Mouse (Mus musculus): ENCODE measurements at regions not wholly inside any gene's neighbourhood (a gene's known extent, or its start where the extent isn't known, plus 50 kb on each side); places are given as distances from the start of the nearest gene placed in this dataset.

DNA sequence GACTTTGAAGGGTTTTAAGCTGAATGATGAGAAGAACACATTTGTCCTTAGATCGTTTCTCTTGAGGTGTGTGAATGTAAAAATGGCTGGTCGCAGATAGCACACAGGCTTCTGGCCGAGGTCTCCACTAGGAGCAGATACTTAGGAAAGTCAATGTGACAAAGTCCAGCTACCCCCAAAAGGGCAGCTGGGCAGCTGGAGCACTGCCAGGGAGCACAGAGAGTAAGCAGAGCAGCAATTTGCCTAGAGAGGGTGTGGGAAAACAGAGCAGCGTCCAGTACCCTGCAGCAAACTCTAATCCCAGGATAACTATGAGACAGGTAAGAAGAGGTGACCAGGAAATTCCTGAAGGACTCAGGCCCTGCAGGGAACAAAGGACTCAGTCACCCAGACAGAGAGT lies 79.4 kb downstream of the S1pr1 start:
- Histone ChIP-seq H3K9me3 (ENCODE audit: low read length) (no peaks in the 10 kb centered on the region), H3K4me3 (replicated peaks; ENCODE audit: low read length) (no peak overlapping the region), H3K36me3 (ENCODE audit: insufficient read depth, low read length) (no peaks in the 10 kb centered on the region), H3K4me1 (replicated peaks; ENCODE audit: low read depth, low read length) (no peaks in the 10 kb centered on the region), H3K27me3 (ENCODE audit: insufficient read depth, low read length) (peaks cover 2% of the 10 kb centered on the region)
- no peak for TF ChIP-seq POU5F1 (IDR thresholded peaks at IDR 0.05; ENCODE audit: borderline replicate concordance, low read length)
- TF ChIP-seq CTCF (conservative IDR thresholded peaks at IDR 0.05; ENCODE audit: low read length), result no peak
- no peak for TF ChIP-seq NANOG (IDR thresholded peaks at IDR 0.05; ENCODE audit: borderline replicate concordance, low read length)

DNA sequence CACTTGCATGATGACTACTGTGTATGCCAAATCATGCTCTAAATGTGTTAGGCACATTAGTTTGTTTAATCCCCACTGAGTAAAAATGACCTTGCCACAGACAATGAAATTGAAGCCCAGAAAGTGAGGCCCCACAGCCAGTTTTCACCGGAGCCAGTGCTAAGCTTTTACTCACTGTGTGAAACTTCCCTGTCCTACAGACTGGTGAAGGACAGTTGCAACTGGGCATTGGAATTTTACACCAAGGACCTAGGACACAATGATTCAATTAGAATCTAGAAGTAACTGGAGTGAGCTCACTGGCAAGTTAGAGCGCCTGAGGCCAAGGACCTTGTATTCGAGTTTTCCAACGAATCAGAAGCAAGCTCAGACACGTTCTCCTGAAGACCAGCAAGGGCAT lies 79.8 kb downstream of the S1pr1 start:
- H3K27me3 ChIP-seq (ENCODE audit: insufficient read depth, low read length), result peaks cover 2% of the 10 kb centered on the region
- no peaks in the 10 kb centered on the region for H3K36me3 ChIP-seq (ENCODE audit: insufficient read depth, low read length)
- no peak for TF ChIP-seq POU5F1 (IDR thresholded peaks at IDR 0.05; ENCODE audit: borderline replicate concordance, low read length)
- no peak for TF ChIP-seq NANOG (IDR thresholded peaks at IDR 0.05; ENCODE audit: borderline replicate concordance, low read length)
- TF ChIP-seq CTCF (conservative IDR thresholded peaks at IDR 0.05; ENCODE audit: low read length), result no peak
- H3K4me1 ChIP-seq (replicated peaks; ENCODE audit: low read depth, low read length), result no peaks in the 10 kb centered on the region
- no peaks in the 10 kb centered on the region for H3K9me3 ChIP-seq (ENCODE audit: low read length)
- no peak overlapping the region for H3K4me3 ChIP-seq (replicated peaks; ENCODE audit: low read length)

DNA sequence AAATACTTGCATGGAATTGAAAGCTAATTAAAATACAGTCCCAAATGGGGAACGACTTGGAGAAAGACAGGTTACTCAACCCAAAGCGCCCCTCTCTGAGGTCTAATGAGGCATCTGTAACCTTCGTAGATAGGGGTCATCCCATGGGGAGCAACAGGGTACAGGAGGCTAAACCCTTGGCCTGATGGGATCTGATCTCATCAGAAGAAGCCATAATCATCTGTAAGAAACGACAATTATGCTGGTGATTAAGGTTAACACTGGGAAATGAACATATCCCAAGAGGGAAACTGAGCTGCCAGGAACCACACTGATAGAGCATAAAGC lies 82.5 kb downstream of the S1pr1 start:
- Histone ChIP-seq H3K4me1 (replicated peaks; ENCODE audit: low read depth, low read length) (no peaks in the 10 kb centered on the region), H3K9me3 (ENCODE audit: low read length) (no peaks in the 10 kb centered on the region), H3K36me3 (ENCODE audit: insufficient read depth, low read length) (no peaks in the 10 kb centered on the region), H3K27me3 (ENCODE audit: insufficient read depth, low read length) (peaks cover 2% of the 10 kb centered on the region), H3K4me3 (replicated peaks; ENCODE audit: low read length) (no peak overlapping the region)
- TF ChIP-seq POU5F1 (IDR thresholded peaks at IDR 0.05; ENCODE audit: borderline replicate concordance, low read length) (no peak), NANOG (IDR thresholded peaks at IDR 0.05; ENCODE audit: borderline replicate concordance, low read length) (no peak), CTCF (conservative IDR thresholded peaks at IDR 0.05; ENCODE audit: low read length) (no peak)

DNA sequence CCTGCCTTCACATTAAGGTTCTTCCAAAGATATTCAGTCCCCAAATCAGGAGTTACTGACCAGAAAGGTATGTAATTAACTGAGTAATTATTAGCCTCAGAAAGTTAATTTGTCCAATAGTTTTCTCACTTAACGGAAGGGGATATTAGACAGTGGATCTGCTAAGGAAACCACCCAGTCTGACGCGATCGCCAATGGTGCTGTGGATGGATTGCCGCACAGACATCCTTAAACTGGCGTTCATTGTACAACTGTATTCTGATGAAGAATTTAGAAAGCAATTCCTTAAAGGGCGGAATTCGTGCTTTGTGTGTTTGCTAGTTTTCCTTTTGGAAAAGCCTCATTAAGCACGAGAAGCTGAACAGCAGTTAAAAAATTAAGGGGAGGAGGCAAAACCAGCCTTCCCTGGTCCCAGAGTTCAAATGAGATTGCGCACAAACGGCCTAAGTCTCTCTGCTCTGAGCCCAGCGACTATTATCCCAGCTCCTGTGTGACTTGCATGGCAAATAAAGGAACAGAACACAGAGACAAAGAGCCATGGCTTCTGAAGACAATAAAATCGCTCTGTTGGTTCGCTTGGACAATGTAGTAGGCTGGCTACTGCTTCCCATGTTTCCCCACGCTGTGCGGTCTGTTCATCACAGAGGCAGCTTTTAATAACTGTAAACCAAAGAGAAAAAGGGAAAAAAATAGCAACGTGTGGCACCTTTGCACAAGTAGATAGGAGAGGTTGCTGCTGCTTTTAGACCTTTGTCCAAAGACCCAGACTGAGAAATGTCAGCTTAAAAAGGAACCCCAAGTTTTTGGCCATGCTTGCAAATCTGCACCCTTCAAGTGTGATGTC lies 83.1 kb downstream of the S1pr1 start:
- Histone ChIP-seq H3K9me3 (ENCODE audit: low read length) (no peaks in the 10 kb centered on the region), H3K27me3 (ENCODE audit: insufficient read depth, low read length) (no peaks in the 10 kb centered on the region; the same call in none of the 2 replicates), H3K36me3 (ENCODE audit: insufficient read depth, low read length) (no peaks in the 10 kb centered on the region), H3K4me1 (replicated peaks; ENCODE audit: low read depth, low read length) (no peaks in the 10 kb centered on the region), H3K4me3 (replicated peaks; ENCODE audit: low read length) (no peak overlapping the region)
- TF ChIP-seq CTCF (conservative IDR thresholded peaks at IDR 0.05; ENCODE audit: low read length), result no peak

DNA sequence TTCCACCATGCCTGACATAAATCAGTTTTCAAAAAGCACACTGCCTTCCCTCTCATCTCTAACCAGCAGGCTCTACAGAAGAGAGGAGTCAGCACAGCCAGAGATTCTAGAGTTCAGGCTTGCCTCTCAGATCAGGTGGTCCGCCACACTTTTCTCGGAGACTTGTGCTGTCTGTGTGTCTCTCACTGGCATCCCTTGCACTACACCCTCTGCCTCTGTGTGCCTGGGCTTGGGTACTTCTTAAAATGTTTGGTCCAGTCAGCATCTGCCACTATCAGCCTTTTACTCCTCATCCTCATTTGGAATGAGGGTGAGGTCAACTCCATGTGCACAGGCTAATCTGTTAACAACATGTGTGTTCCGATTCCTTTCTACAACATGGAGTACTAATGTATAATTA lies 92.0 kb downstream of the S1pr1 start:
- H3K4me3 ChIP-seq (replicated peaks; ENCODE audit: low read length), result no peak overlapping the region
- no peaks in the 10 kb centered on the region for H3K36me3 ChIP-seq (ENCODE audit: insufficient read depth, low read length)
- no peaks in the 10 kb centered on the region for H3K4me1 ChIP-seq (replicated peaks; ENCODE audit: low read depth, low read length)
- no peaks in the 10 kb centered on the region for H3K27me3 ChIP-seq (ENCODE audit: insufficient read depth, low read length)
- TF ChIP-seq POU5F1 (IDR thresholded peaks at IDR 0.05; ENCODE audit: borderline replicate concordance, low read length) (no peak), NANOG (IDR thresholded peaks at IDR 0.05; ENCODE audit: borderline replicate concordance, low read length) (no peak), CTCF (conservative IDR thresholded peaks at IDR 0.05; ENCODE audit: low read length) (no peak)
- no peaks in the 10 kb centered on the region for H3K9me3 ChIP-seq (ENCODE audit: low read length)

DNA sequence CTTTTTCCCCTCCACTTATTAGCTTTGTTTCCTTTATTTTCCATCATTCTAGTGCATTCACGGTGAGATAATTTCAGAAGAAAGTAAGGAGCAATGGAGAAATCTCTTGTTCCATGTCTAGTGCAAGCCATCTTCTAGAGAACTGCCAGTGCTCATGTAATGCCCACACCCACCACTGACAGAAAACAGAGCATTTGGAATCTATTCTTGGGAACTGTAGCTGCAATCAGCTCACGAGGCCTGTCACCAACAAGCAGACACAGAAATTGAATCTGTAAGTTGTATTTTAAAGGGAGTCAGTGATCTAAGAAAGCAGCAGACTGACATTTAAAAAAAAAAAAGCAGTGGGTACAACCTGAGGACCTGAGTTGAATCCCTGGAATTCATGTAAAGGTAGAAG lies 92.6 kb downstream of the S1pr1 start:
- TF ChIP-seq NANOG (IDR thresholded peaks at IDR 0.05; ENCODE audit: borderline replicate concordance, low read length) (no peak), CTCF (conservative IDR thresholded peaks at IDR 0.05; ENCODE audit: low read length) (no peak), POU5F1 (IDR thresholded peaks at IDR 0.05; ENCODE audit: borderline replicate concordance, low read length) (no peak)
- no peaks in the 10 kb centered on the region for H3K36me3 ChIP-seq (ENCODE audit: insufficient read depth, low read length)
- H3K4me1 ChIP-seq (replicated peaks; ENCODE audit: low read depth, low read length), result no peaks in the 10 kb centered on the region
- H3K27me3 ChIP-seq (ENCODE audit: insufficient read depth, low read length), result no peaks in the 10 kb centered on the region
- no peaks in the 10 kb centered on the region for H3K9me3 ChIP-seq (ENCODE audit: low read length)
- no peak overlapping the region for H3K4me3 ChIP-seq (replicated peaks; ENCODE audit: low read length)

DNA sequence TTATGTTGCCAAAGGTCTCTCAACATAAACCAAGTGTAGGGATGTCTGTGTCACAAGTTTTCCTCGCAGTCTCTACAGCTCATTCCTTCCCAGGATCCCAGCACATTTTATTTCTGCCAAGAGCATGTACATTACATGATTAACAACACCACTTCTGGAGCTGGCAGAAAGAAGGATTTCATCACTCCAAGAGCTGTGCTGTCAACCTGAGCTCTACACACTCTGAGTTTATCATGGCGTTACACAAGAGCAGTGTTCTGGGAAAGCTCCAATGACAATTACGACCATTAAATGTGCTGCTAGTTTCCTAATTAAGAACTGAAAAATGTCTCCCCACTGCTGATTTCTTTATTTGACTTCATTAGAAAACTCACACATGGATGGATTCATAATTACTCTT lies 94.9 kb downstream of the S1pr1 start:
- TF ChIP-seq CTCF (conservative IDR thresholded peaks at IDR 0.05; ENCODE audit: low read length), result no peak
- no peak for TF ChIP-seq NANOG (IDR thresholded peaks at IDR 0.05; ENCODE audit: borderline replicate concordance, low read length)
- TF ChIP-seq POU5F1 (IDR thresholded peaks at IDR 0.05; ENCODE audit: borderline replicate concordance, low read length), result no peak
- no peaks in the 10 kb centered on the region for H3K9me3 ChIP-seq (ENCODE audit: low read length)

DNA sequence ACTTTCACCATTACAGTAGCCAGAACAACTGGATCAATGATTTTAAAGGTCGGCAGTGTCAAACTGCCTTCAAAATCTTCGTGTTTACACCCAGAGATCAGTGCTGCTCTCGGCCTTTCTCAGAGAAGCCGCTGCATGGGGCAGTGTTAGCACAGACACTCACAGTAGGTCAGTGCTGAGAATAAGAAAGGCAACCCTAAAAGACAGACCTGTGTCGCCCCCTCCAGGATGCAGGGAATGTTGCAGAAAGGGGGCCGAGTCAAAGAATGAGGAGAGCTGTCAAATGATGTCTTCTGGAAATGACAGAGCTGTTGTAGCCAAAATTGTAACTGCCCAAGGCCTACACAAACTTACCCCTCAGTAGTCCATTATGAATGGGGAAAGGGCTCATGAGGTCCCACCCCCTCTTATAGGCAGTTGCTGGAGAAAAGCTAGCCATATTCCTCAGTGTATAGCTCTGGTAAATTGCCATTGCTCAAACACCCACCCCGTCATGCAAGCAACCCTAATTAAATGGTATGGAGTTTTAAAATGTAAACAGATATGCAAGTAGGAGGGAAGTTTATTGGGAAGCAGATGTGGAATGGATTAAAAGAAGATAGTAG lies 98.8 kb downstream of the S1pr1 start:
- TF ChIP-seq POU5F1 (IDR thresholded peaks at IDR 0.05; ENCODE audit: borderline replicate concordance, low read length), result no peak
- TF ChIP-seq CTCF (conservative IDR thresholded peaks at IDR 0.05; ENCODE audit: low read length), result peak; percentile 72
- no peak for TF ChIP-seq NANOG (IDR thresholded peaks at IDR 0.05; ENCODE audit: borderline replicate concordance, low read length)
- Histone ChIP-seq H3K4me3 (replicated peaks; ENCODE audit: low read length) (no peak overlapping the region), H3K27me3 (ENCODE audit: insufficient read depth, low read length) (peaks cover 7% of the 10 kb centered on the region; the same call in 1 of the 2 replicates), H3K4me1 (replicated peaks; ENCODE audit: low read depth, low read length) (no peaks in the 10 kb centered on the region), H3K36me3 (ENCODE audit: insufficient read depth, low read length) (no peaks in the 10 kb centered on the region), H3K9me3 (ENCODE audit: low read length) (no peaks in the 10 kb centered on the region)

More for the DNA sequence above, 94.9 kb downstream of the S1pr1 start:
- Histone ChIP-seq H3K4me3 (replicated peaks; ENCODE audit: low read length) (no peak overlapping the region), H3K27me3 (ENCODE audit: insufficient read depth, low read length) (0 out of 2 replicates have a peak, but pooled peaks cover 3% of the 10 kb centered on the region), H3K4me1 (replicated peaks; ENCODE audit: low read depth, low read length) (no peaks in the 10 kb centered on the region), H3K36me3 (ENCODE audit: insufficient read depth, low read length) (no peaks in the 10 kb centered on the region)
